Mouse (Mus musculus) hindbrain, embryonic 15.5 days (tissue): ENCODE measurements around the gene Ccdc54. TPM values are rescaled to one million over a fixed set of nuclear protein-coding genes. Genes with fewer than 3 reads are reported as not detected.
A peak's percentile ranks its signal among the peaks of the same experiment; 100 is the strongest.

Experiments used
- ATAC-seq: fragments of 200-750 bp; cut with Nextera tagmentation; 2 replicates; pipeline ENCODE4 v1.8.0; 2017; ENCODE audit warnings: low read depth, moderate number of reproducible peaks, moderate TSS enrichment; ENCODE audit not compliant: low FRiP score
- H3K27ac ChIP-seq: fragments of 300-500 bp; sonication (generic); replicated peaks from 2 replicates; pipeline ENCODE4 v1.5.1; 2015; ENCODE audit warnings: mild to moderate bottlenecking, inconsistent platforms
- H3K27me3 ChIP-seq: fragments of 300-500 bp; sonication (generic); 2 replicates; pipeline ENCODE4 v1.6.1; 2015; ENCODE audit warnings: control low read depth, inconsistent platforms
- H3K36me3 ChIP-seq: fragments of 300-500 bp; sonication (generic); 2 replicates; pipeline ENCODE4 v1.6.1; 2015; ENCODE audit warnings: control low read depth, inconsistent platforms
- H3K4me1 ChIP-seq: fragments of 300-500 bp; sonication (generic); replicated peaks from 2 replicates; pipeline ENCODE4 v1.6.1; 2015; ENCODE audit warnings: control low read depth, inconsistent platforms
- H3K4me2 ChIP-seq: fragments of 300-500 bp; sonication (generic); 2 replicates; pipeline ENCODE4 v1.6.1; 2015; ENCODE audit warnings: moderate library complexity, mild to moderate bottlenecking, inconsistent platforms
- H3K4me3 ChIP-seq: fragments of 300-500 bp; sonication (generic); 2 replicates; pipeline ENCODE4 v1.5.1; 2015; ENCODE audit warnings: mild to moderate bottlenecking, inconsistent platforms
- H3K9ac ChIP-seq: fragments of 300-500 bp; sonication (generic); 2 replicates; pipeline ENCODE4 v1.6.1; 2015; ENCODE audit warnings: inconsistent platforms
- H3K9me3 ChIP-seq: fragments of 300-500 bp; sonication (generic); 2 replicates; pipeline ENCODE4 v1.6.1; 2016; ENCODE audit warnings: control low read depth, inconsistent platforms
- WGBS: fragments of 180-500 bp; shearing (Covaris S2); methylation state at CpG from one replicate; pipeline ENCODE4 v1.1.7; 2015; 5-methylcytosine and 5-hydroxymethylcytosine counted together
- polyA plus RNA-seq: library from polyadenylated mRNA; unstranded; fragments of >200 nt; fragmentation: Nextera tagmentation; extraction: Ambion mirVana; gene quantifications from 2 replicates; pipeline ENCODE4 v1.2.1, GENCODE M21; 2015

Gene Ccdc54
- not detected in 2 replicates for polyA plus RNA-seq

DNA sequence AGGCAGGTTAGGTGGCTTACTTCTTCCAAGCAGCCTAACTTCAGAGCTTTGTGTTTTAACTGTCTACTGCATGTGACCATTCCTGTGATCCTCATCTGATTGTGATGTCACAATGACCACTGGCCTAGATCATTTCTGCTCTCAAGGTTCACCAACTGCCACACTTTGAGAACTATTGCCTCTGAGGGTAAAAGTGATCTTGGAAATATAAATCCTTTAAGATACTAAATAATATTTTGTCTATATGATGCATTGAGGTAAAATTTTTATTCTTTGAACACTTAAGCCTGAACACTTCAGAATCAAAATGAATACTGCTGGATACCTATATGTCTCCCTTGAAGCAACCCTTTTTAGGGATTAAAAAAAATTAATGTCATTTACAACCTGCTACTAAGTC is at the start of gene Ccdc54:
Ccdc54 (minus strand) TSS at position 101 of the 400 bp plus-strand sequence.
- Histone ChIP-seq H3K4me2 (no peak within 1 kb of the TSS), H3K9ac (no peak within 1 kb of the TSS), H3K36me3 (no peaks in the 10 kb centered on the region), H3K27me3 (no peaks in the 10 kb centered on the region), H3K4me3 (no peak within 1 kb of the TSS), H3K4me1 (no peaks in the 10 kb centered on the region; the same call in 1 of the 2 replicates), H3K9me3 (no peaks in the 10 kb centered on the region), H3K27ac (no peak within 1 kb of the TSS)
- ATAC-seq, result no peak

DNA sequence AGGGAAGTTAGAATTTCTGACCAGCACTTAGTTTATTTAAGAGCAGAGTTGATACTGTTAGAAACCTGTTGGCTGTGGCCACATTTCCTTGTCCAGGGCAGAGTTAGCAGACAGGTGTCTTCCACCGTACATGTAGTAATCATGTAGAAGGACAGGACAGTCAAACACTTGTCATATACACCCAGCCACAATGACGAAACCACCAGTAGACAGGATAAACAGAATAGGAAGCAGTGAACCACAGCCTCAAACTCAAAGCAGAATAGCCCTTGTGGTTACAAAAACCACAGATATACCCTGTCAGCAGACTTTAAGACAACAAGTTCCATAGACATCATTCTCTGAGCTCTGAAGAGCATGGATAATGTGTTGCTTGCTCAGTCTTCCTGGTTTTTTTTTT is 41.6 kb upstream of the Ccdc54 start:
- Histone ChIP-seq H3K4me3 (no peak overlapping the region), H3K36me3 (no peaks in the 10 kb centered on the region), H3K4me1 (no peaks in the 10 kb centered on the region), H3K9ac (no peak overlapping the region), H3K27me3 (no peaks in the 10 kb centered on the region), H3K27ac (no peak overlapping the region), H3K9me3 (no peaks in the 10 kb centered on the region), H3K4me2 (no peak overlapping the region)
- 95% methylated on average over 2 of the region's 2 CpGs for WGBS
- ATAC-seq, result no peak

DNA sequence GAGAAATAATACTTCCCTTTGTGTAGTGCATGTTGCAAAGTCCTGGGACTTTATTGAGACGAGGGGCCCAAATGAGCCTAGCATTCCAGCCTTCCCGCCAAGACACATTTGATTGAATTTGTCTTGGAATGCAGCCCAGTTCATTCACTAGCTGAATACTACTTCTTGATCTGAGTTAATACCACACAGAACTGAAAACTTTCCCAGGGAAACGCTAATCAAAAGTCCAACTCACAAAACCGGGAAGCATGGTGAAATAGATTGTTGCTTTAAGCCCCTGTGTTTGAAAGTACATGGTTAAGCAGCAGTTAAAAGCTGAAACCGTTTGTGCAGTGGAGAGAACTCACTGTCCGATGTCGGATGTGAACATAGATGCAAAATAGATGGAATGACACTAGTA is 24.6 kb upstream of the Ccdc54 start:
- peak; percentile 51; the same call in 1 of the 2 replicates for ATAC-seq
- H3K4me3 ChIP-seq, result no peak overlapping the region
- no peaks in the 10 kb centered on the region for H3K9me3 ChIP-seq
- no peak overlapping the region for H3K4me2 ChIP-seq
- H3K36me3 ChIP-seq, result no peaks in the 10 kb centered on the region
- no peaks in the 10 kb centered on the region for H3K4me1 ChIP-seq
- no peak overlapping the region; the same call in 1 of the 2 replicates for H3K27ac ChIP-seq
- H3K27me3 ChIP-seq, result no peaks in the 10 kb centered on the region
- no peak overlapping the region for H3K9ac ChIP-seq
- 42% methylated on average over 7 of the region's 7 CpGs for WGBS

DNA sequence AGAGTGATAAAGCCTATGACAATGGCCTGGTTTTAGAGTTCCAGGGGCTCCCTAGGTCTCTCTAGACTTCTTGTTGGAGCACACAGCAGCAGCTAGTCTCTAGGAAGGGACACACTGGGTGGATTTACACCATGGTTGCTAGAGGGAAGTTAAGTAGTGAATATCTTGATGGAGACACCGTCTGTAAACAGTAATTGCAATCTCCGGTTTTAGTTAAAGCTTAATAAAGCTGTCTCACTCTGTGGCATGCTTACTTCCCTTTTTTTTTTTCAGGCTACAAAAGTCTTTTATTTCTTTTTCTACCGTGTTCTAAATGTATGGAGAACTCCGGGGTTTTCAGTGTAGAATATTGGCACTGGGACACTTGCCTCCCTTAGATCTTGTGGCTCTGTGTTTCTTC is 22.0 kb upstream of the Ccdc54 start:
- WGBS, result 80% methylated on average over 4 of the region's 4 CpGs

DNA sequence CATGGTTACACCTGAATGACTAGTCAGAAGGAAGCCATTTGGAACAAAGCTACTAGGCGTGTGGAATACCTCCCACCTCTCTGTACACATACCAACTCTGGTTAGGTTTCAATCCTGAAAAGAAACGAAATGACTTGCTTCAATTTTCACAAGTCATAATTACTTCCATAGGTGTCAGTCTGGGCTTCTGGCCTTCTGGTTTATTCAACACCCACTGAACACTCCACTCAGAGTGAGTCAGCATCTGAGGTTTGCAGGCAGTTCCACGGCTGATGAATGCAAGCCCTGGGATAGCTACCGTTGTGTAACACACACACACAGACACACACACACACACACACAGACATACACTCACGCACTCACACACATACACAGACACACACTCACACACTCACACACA is 19.6 kb upstream of the Ccdc54 start:
- Histone ChIP-seq H3K36me3 (no peaks in the 10 kb centered on the region), H3K9ac (no peak overlapping the region), H3K27ac (no peak overlapping the region), H3K27me3 (no peaks in the 10 kb centered on the region), H3K4me1 (0 out of 2 replicates have a peak, but pooled peaks cover 3% of the 10 kb centered on the region), H3K4me3 (no peak overlapping the region), H3K9me3 (no peaks in the 10 kb centered on the region), H3K4me2 (no peak overlapping the region)
- WGBS, result 90% methylated on average over 5 of the region's 5 CpGs
- no peak for ATAC-seq

More for the DNA sequence above, 22.0 kb upstream of the Ccdc54 start:
- Histone ChIP-seq H3K9me3 (no peaks in the 10 kb centered on the region), H3K4me3 (no peak overlapping the region), H3K27ac (no peak overlapping the region), H3K9ac (no peak overlapping the region), H3K27me3 (no peaks in the 10 kb centered on the region), H3K4me2 (no peak overlapping the region), H3K36me3 (no peaks in the 10 kb centered on the region), H3K4me1 (0 out of 2 replicates have a peak, but pooled peaks cover 3% of the 10 kb centered on the region)
- no peak for ATAC-seq

DNA sequence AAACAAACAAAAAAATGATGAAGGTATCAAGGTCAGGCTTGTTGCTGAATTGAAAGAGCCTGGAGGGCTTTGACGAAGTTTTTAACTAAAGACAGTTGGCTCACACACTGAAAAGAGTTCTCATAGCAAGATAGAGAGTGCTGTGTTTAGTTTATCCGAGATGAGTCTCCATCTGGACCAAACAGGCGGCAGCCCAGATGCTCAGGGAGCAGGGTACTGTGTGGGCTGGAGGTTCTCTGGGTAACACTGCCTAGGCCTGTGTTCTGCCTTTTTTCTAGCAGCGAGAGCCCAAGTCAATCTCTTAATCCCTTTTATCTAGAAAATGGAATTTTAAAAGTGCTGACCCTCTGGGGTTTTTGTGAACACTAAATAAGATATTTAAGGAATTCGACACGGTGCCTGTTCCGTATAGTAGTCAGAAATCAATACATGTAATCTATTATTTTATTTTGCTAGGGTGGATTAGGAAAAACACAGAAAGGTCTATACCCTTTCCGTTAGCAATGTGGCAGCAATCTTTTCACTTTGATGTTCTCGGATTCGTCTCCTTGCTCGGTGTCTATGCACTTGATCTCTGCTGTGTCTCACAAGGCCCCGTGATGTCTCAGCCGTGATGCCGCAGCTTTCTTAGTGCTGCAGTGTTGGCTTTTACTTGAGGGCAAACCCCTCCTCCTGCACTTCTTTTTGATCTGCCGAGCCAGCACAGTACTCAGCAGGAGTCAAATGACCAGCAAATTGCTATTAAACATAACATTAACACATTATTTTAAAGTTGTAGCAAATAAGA is 17.0 kb upstream of the Ccdc54 start:
- Histone ChIP-seq H3K9me3 (no peaks in the 10 kb centered on the region), H3K4me1 (0 out of 2 replicates have a peak, but pooled peaks cover 3% of the 10 kb centered on the region), H3K4me2 (no peak overlapping the region), H3K27me3 (no peaks in the 10 kb centered on the region), H3K36me3 (no peaks in the 10 kb centered on the region), H3K27ac (no peak overlapping the region), H3K4me3 (no peak overlapping the region), H3K9ac (no peak overlapping the region)
- no peak for ATAC-seq
- WGBS, result 52% methylated on average over 15 of the region's 15 CpGs

DNA sequence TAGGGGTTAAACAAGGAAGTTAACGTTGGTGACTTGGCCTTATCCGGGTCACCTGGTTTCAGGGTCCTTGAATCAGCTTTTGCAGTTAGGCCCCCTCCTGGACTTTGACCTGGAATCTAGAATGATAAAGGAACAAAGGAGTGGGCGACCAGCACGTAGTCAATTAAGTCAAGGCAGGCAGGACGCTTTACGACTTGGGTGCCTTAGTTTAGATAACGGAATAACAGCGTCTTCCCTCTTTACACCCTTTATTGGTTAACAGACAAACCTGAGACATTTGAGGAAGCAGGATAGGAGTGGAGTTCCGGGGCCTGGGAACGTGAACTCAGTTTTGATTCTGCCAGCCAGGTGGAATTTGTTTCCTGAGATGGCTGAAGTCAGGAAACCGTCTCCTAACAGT is 13.9 kb upstream of the Ccdc54 start:
- no peaks in the 10 kb centered on the region for H3K9me3 ChIP-seq
- no peak overlapping the region for H3K27ac ChIP-seq
- H3K27me3 ChIP-seq, result no peaks in the 10 kb centered on the region
- no peak overlapping the region for H3K4me3 ChIP-seq
- no peak overlapping the region for H3K4me2 ChIP-seq
- H3K9ac ChIP-seq, result no peak overlapping the region
- no peaks in the 10 kb centered on the region for H3K36me3 ChIP-seq
- no peak for ATAC-seq
- 0 out of 2 replicates have a peak, but pooled peaks cover 3% of the 10 kb centered on the region for H3K4me1 ChIP-seq
- 72% methylated on average over 11 of the region's 11 CpGs for WGBS

DNA sequence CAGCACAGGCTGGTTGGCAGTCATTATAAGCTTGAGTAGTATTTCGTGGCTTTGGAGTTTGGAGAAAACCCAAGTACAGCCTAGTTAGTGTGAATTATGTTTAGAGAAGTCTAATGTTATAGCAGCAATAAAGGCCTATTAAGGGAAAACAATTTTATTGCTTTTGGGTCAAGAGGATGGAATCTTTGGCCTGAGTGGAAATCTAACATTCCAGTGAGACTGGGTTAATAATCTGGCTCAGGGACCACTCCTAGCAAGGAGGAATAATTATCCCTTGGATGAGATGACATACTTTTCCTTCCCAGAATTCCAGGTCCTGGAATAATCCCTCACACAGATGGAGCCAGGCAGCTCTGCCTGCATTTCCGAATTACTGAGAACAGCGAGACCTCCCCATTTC is 11.0 kb upstream of the Ccdc54 start:
- WGBS, result 68% methylated on average over 3 of the region's 3 CpGs
- no peak overlapping the region for H3K4me3 ChIP-seq
- no peak for ATAC-seq

DNA sequence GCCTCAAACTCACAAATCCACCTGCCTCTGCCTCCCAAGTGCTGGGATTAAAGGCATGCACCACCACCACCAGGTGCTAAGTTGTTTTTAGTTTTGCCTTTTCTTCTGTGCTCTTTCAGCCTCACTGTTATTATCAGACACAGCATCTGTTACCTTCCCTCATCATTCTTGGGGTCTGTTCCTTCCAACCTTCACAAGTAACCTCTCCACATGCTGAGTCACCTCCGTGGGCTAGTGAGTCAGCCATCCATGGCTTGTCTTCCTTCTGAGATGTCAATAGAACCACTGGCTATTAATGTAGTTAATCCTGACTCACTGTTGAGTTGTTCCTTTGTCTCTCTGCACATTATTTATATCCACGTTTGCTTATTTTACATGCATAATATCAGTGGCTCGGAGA is 9.7 kb upstream of the Ccdc54 start:
- Histone ChIP-seq H3K9me3 (no peaks in the 10 kb centered on the region), H3K4me1 (peaks cover 6% of the 10 kb centered on the region; the same call in 1 of the 2 replicates), H3K27ac (no peak overlapping the region), H3K4me3 (no peak overlapping the region), H3K4me2 (no peak overlapping the region), H3K27me3 (no peaks in the 10 kb centered on the region), H3K9ac (no peak overlapping the region), H3K36me3 (no peaks in the 10 kb centered on the region)
- ATAC-seq, result no peak
- 85% methylated on average over 3 of the region's 3 CpGs for WGBS

More for the DNA sequence above, 11.0 kb upstream of the Ccdc54 start:
- H3K9me3 ChIP-seq, result no peaks in the 10 kb centered on the region
- no peaks in the 10 kb centered on the region for H3K27me3 ChIP-seq
- no peak overlapping the region for H3K4me2 ChIP-seq
- no peak overlapping the region for H3K27ac ChIP-seq
- H3K4me1 ChIP-seq, result no peaks in the 10 kb centered on the region
- no peaks in the 10 kb centered on the region for H3K36me3 ChIP-seq
- H3K9ac ChIP-seq, result no peak overlapping the region

DNA sequence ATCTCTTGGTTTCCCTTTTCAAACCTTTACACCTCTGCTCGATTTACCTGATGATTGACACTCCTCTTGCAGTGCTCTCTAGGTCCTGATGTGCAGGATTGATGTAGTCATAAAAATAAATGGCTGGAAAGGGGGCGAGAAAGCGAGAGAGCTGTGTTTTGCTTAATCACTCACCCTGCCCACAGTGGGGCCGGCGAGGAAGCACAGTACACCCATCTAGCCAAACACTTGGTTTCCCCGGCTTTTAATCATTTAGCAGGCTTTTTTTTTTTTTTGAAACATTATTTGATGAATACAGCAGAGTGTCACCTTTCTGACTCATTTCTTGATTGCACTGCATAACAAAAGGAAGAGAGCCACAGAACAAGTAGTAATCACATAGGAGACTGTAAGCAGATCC is 5.7 kb upstream of the Ccdc54 start:
- H3K27ac ChIP-seq, result no peak overlapping the region

DNA sequence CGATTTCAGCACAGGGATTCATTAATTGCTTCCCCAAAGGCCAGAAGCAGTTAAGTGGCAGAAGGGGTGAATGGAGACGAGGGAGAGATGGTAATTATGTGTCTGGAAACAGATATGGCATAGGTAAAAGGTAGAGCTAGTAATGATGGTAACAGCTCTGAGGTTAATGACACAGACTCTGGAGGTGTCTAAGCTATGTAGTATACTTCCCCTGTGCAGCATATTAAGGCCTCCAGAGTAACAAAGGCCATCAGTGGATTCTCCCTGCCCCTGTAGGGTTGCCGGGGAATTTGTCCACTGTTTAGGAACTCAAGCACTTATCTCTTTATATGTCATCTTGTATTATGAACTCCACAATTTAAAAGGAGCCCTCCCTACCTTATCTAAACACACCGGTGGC is 5.2 kb upstream of the Ccdc54 start:
- ATAC-seq, result no peak

More for the DNA sequence above, 5.7 kb upstream of the Ccdc54 start:
- ATAC-seq, result no peak
- no peaks in the 10 kb centered on the region for H3K9me3 ChIP-seq
- H3K4me3 ChIP-seq, result no peak overlapping the region
- WGBS, result 70% methylated on average over 6 of the region's 6 CpGs
- peaks cover 6% of the 10 kb centered on the region; the same call in 1 of the 2 replicates for H3K4me1 ChIP-seq
- H3K4me2 ChIP-seq, result no peak overlapping the region
- no peaks in the 10 kb centered on the region for H3K27me3 ChIP-seq
- H3K9ac ChIP-seq, result no peak overlapping the region
- no peaks in the 10 kb centered on the region for H3K36me3 ChIP-seq

DNA sequence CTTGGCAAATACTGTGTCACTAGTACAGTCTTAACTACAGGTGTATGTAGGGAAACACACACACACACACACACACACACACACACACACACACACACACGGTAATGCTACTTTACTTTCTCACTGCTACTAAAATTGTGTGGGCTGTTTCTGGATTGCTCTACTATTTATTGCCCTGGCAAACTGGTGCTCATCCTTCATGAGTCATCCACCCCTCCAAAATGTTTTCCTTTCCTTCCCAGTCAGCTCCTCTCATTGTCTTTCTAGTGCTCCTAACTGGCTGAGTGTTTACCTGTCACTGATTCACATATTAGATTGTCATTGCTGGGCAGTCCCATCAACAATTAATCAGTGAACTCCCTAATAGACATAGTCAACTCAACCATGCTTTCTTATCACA is 3.9 kb upstream of the Ccdc54 start:
- H3K4me2 ChIP-seq, result no peak overlapping the region
- H3K27me3 ChIP-seq, result no peaks in the 10 kb centered on the region
- no peak overlapping the region for H3K27ac ChIP-seq
- ATAC-seq, result no peak
- H3K9me3 ChIP-seq, result no peaks in the 10 kb centered on the region
- no peak overlapping the region for H3K4me3 ChIP-seq
- H3K9ac ChIP-seq, result no peak overlapping the region
- 100% methylated on average over 1 of the region's 1 CpGs for WGBS
- peaks cover 6% of the 10 kb centered on the region; the same call in 1 of the 2 replicates for H3K4me1 ChIP-seq
- no peaks in the 10 kb centered on the region for H3K36me3 ChIP-seq

More for the DNA sequence above, 5.2 kb upstream of the Ccdc54 start:
- Histone ChIP-seq H3K4me1 (peaks cover 6% of the 10 kb centered on the region; the same call in 1 of the 2 replicates), H3K4me2 (no peak overlapping the region), H3K9me3 (no peaks in the 10 kb centered on the region), H3K4me3 (no peak overlapping the region), H3K27me3 (no peaks in the 10 kb centered on the region), H3K27ac (no peak overlapping the region), H3K9ac (no peak overlapping the region), H3K36me3 (no peaks in the 10 kb centered on the region)
- WGBS, result 66% methylated on average over 4 of the region's 4 CpGs
